Mouse (Mus musculus) kidney, adult 2 months (tissue): ENCODE results near the gene Dgkb.

Source experiments
- CTCF ChIP-seq: fragments of 200-500 bp; conservative IDR thresholded peaks from 2 replicates; pipeline ENCODE4 v1.5.1; 2011; ENCODE audit warnings: low read depth, mild to moderate bottlenecking, control low read depth, low read length, moderate library complexity, mixed read lengths; ENCODE audit not compliant: insufficient read depth, insufficient read length
- POLR2A ChIP-seq: fragments of 200-500 bp; IDR thresholded peaks from one replicate; pipeline ENCODE4 v1.6.1; 2011; ENCODE audit warnings: low read depth, low read length, control low read depth

DNA sequence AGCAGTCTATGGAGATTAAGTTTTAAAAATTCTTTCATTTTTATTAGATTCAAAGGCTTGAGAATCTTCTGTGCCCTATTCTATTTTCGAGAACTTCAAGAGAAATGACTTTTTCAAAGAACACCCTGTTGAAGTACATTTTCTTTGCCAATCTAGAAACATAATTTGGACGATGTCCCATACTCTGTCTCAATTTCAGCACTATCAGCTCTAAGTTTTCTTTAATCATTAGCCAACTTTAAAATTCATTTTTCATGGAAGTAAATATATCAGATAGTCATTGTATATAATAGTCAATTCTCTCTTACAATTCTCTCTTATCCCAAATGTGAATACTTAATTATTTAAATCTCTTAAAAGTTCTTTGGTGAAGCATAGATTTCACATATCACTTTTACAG, 570.1 kb downstream of the Dgkb start:
- TF ChIP-seq POLR2A (no peak), CTCF (no peak)
